Mouse (Mus musculus) megakaryocyte, embryonic 14.5 days (primary cell): ENCODE measurements around the gene Ppil4. TPM values are rescaled to one million over a fixed set of nuclear protein-coding genes. Genes with fewer than 3 reads are reported as not detected.
A peak's percentile ranks its signal among the peaks of the same experiment; 100 is the strongest.

Experiments used
- H3K27me3 ChIP-seq: replicated peaks from 2 replicates; pipeline ENCODE3; 2012; ENCODE audit warnings: inconsistent platforms
- H3K36me3 ChIP-seq: replicated peaks from 2 replicates; pipeline ENCODE3; 2012; ENCODE audit warnings: low read length, inconsistent platforms, mixed read lengths
- H3K4me1 ChIP-seq: 2 replicates; pipeline ENCODE4 v1.6.1; 2012; ENCODE audit warnings: inconsistent platforms
- H3K4me3 ChIP-seq: replicated peaks from 2 replicates; pipeline ENCODE3; 2012; ENCODE audit warnings: moderate library complexity, mild to moderate bottlenecking, inconsistent platforms
- H3K9me3 ChIP-seq: 2 replicates; pipeline ENCODE4 v1.6.1; 2012; ENCODE audit warnings: inconsistent platforms
- FLI1 ChIP-seq: IDR thresholded peaks from 2 replicates; pipeline ENCODE4 v1.6.1; 2012; ENCODE audit warnings: low read length, inconsistent platforms, mixed read lengths
- GATA1 ChIP-seq: IDR thresholded peaks from 3 replicates; pipeline ENCODE4 v1.6.1; 2012; ENCODE audit warnings: mixed read lengths, low read length, inconsistent platforms, borderline replicate concordance
- polyA plus RNA-seq: library from polyadenylated mRNA; stranded (reverse); fragments of >175 nt; gene quantifications from 2 replicates; pipeline ENCODE4 v1.2.3, GENCODE M21; 2012; ENCODE audit warnings: low replicate concordance; ENCODE audit not compliant: insufficient read depth

Gene Ppil4
- polyA plus RNA-seq, 1 experiment: 3.8 TPM

DNA sequence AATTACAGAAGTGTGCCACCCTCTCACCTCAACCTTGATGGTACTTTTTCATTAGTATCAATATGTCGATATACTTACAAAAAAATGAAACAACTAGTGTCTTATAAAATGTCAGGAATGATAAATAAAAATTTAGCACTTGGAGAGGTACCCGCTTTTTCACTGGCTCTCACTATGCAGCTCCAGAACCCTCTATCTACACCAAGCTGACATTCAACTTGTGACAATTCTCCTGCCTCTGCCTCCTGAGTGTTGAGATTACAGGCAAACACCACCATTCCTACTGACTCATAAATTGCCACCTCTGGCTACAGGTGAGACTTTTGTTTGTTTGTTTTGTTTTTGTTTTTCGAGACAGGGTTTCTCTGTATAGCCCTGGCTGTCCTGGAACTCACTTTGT is 11.5 kb upstream of the Ppil4 start:
- TF ChIP-seq FLI1: no peak
- no peak for TF ChIP-seq GATA1
- peaks cover 27% of the 10 kb centered on the region for H3K36me3 ChIP-seq
- peaks cover 62% of the 10 kb centered on the region for H3K4me1 ChIP-seq
- peak overlapping the region; percentile 97 for H3K4me3 ChIP-seq
- no peaks in the 10 kb centered on the region for H3K9me3 ChIP-seq
- H3K27me3 ChIP-seq: no peaks in the 10 kb centered on the region

DNA sequence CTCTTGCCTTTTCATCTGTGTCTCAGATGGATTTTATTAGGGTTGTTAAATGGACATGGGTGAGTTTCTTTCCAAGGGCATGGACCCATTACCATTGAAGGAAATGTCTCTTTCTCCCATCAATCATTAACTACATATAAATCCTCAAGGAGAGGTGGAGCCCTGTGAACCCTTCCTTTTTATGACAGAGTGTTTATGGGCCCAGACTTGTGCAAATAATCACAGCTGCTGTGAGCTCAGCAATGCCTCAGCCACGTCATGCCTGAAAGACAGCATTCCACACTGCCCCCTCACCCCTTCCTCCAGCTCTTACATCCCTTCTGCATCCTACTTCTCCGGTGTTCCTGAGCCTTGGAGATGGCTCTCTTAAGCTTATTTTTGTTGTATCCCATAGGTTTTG is 5.4 kb upstream of the Ppil4 start:
- H3K27me3 ChIP-seq: no peaks in the 10 kb centered on the region
- no peak overlapping the region for H3K4me3 ChIP-seq
- H3K9me3 ChIP-seq: no peaks in the 10 kb centered on the region
- TF ChIP-seq FLI1 (no peak), GATA1 (no peak)
- peaks cover 18% of the 10 kb centered on the region for H3K36me3 ChIP-seq
- peaks cover 47% of the 10 kb centered on the region for H3K4me1 ChIP-seq

DNA sequence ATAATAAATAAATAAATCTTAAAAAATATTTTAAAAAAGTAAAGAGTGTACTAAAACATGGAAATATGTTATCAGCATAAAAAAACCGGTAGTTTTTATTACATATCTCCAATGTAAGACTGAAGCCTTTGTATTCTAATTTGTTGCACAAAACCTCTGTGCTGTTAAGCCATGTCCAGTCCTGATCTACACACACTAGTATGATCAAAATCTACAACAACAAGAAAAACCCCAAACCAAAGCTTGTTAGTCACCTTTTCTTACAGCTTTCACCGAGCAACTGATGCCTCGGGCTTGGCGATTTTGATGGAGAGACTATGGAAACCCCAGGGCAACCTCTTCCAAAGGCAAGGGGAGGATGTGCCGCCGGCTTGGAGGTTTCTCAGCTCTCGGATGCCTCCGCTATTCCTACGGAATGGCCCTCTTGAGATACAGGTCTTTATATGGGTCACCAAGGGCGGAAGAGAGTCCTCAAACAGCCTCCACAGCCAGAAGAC is 389 bp upstream of the Ppil4 start:
- peaks cover 40% of the 10 kb centered on the region for H3K36me3 ChIP-seq

DNA sequence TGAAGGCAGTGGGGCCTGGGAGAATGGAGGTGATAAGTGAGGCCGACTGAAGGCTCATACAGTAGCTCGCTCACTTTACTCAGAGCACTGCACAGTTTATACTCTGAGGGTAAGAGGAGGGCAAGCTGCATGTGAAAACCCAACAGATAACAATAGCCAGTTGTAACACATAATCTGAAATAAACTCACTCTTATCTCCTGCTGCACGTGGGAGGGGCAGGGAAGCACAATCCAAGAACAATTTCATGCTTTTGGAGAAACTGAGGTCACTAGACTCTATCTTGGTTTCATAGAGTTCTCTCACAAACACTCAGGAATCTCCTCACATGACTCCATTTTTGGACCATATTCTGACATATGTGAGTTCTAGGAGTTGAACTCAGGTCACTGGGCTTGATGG is 8.6 kb downstream of the Ppil4 start:
- H3K27me3 ChIP-seq: no peaks in the 10 kb centered on the region
- no peaks in the 10 kb centered on the region for H3K9me3 ChIP-seq
- TF ChIP-seq GATA1: no peak
- no peak for TF ChIP-seq FLI1
- no peaks in the 10 kb centered on the region for H3K4me1 ChIP-seq
- H3K4me3 ChIP-seq: no peak overlapping the region
- peaks cover 95% of the 10 kb centered on the region for H3K36me3 ChIP-seq

More for the DNA sequence above, 389 bp upstream of the Ppil4 start:
- Histone ChIP-seq H3K9me3 (no peaks in the 10 kb centered on the region), H3K4me3 (peak overlapping the region; percentile 95), H3K4me1 (peaks cover 24% of the 10 kb centered on the region), H3K27me3 (no peaks in the 10 kb centered on the region)
- TF ChIP-seq GATA1 (no peak), FLI1 (no peak)

DNA sequence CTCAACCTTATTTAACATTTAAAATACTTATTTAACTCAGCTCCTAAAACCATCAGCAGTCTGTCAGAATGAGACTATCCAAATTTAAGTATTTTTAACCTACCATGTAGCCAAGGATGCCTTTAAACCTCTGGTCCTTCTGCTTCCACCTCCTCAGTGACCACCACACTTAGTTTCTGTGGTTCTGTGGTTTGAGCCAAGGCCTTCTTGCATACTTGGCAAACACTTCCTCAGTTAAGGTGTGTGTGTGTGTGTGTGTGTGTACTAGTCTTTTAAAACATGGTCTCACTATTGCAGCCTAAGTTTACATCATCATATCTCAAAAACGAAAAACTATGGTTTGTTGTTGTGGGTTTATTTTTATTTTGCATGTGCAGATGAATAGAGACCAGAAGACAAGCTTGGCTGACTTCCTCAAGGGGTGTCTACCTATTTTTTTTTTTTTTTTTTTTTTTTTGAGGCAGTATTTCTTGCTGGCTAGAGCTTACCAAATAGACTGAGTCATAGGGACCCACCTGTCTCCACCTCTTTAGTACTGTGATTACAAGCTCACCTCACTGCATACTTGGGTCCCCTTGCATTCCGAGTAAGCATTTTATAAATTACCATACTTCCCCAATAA is 9.9 kb downstream of the Ppil4 start:
- H3K9me3 ChIP-seq: no peaks in the 10 kb centered on the region
- peaks cover 95% of the 10 kb centered on the region for H3K36me3 ChIP-seq
- TF ChIP-seq GATA1 (no peak), FLI1 (no peak)
- no peak overlapping the region for H3K4me3 ChIP-seq
- no peaks in the 10 kb centered on the region for H3K27me3 ChIP-seq
- H3K4me1 ChIP-seq: no peaks in the 10 kb centered on the region

DNA sequence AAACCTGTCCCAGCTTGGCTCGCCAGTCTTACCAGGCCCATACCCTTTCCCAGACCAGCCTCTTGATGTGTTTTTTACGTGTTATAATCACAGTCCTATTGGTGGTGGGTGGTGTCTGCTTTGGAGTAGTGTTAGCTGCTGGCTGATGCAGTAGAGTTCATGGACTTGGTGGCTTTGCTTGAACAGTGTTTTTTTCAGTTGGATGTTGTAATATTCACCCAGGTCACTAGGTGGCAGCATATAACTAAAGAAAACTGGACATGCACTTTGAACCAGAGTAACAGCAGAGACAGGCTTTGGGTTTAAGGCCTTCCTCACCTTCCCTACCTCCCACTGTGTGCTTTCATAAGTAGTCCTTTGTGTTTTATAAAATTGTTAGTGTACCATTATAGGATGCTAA is 17.2 kb downstream of the Ppil4 start:
- Histone ChIP-seq H3K4me3 (no peak overlapping the region), H3K27me3 (no peaks in the 10 kb centered on the region), H3K9me3 (no peaks in the 10 kb centered on the region), H3K36me3 (peaks cover 99% of the 10 kb centered on the region), H3K4me1 (no peaks in the 10 kb centered on the region)
- no peak for TF ChIP-seq FLI1
- no peak for TF ChIP-seq GATA1

DNA sequence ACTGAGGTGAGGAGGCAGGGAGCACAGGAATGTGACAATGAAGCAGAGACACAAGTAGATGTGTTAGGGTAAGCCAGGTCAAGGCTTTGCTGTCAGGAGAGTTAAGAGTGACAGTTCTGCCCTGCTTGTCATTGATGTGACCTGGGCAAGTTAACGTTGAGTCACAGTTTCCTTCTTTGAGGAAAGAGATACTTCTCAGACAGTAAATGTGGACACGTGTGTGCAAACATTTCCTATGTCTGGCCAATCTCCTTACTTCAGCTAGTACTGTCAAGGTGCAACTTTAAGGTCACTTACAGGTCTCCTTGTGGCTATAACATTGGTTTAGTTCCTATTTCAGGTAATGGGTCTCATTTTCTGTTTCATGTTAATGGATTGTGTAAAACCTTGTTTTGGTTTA is 23.8 kb downstream of the Ppil4 start:
- no peaks in the 10 kb centered on the region for H3K9me3 ChIP-seq
- peaks cover 3% of the 10 kb centered on the region for H3K4me1 ChIP-seq
- H3K27me3 ChIP-seq: no peaks in the 10 kb centered on the region
- peaks cover 98% of the 10 kb centered on the region for H3K36me3 ChIP-seq
- peak overlapping the region; percentile 39 for H3K4me3 ChIP-seq
- no peak for TF ChIP-seq FLI1
- TF ChIP-seq GATA1: no peak

DNA sequence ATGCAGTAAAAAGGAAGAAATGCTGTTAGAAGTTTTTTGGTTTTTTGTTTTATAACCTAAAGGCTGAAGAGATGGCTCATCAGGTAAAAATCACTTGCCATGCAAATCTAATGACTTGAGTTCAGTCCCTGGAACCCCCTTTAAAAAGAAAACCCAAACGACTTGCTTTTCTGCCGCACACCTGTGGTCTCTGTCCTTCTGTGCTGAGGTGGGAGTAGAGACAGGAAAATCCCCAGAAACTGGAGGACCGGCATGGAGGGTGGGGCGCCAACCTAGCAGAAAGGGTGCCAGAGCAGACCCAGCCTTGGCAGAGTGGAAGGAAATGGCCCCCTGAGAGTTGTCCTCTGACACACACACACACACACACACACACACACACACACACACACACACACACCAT is 26.0 kb downstream of the Ppil4 start:
- Histone ChIP-seq H3K27me3 (no peaks in the 10 kb centered on the region), H3K4me1 (peaks cover 3% of the 10 kb centered on the region), H3K4me3 (no peak overlapping the region), H3K36me3 (peaks cover 94% of the 10 kb centered on the region), H3K9me3 (no peaks in the 10 kb centered on the region)
- no peak for TF ChIP-seq FLI1
- no peak for TF ChIP-seq GATA1

DNA sequence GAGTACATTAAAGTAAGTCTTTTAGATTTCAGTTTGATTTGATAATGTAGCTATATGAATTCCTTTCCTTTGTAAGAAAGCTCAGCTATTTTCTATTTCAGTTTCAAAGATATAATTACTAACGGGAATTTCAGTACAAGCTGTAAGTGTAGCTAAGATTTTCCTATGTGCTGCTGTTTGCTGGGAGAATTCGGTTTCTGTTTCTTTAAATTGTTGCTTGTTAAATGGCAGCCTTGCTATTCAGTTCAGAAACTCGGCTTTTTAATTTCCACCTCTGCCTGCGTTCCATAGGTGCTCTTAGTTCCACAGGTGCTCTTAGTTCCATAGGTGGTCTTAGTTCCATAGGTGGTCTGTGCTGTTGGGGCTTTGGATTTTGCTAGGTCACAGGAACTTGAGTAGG is 26.5 kb downstream of the Ppil4 start:
- Histone ChIP-seq H3K36me3 (peaks cover 91% of the 10 kb centered on the region), H3K4me1 (peaks cover 3% of the 10 kb centered on the region), H3K4me3 (no peak overlapping the region), H3K9me3 (no peaks in the 10 kb centered on the region), H3K27me3 (no peaks in the 10 kb centered on the region)
- TF ChIP-seq GATA1: no peak
- no peak for TF ChIP-seq FLI1

DNA sequence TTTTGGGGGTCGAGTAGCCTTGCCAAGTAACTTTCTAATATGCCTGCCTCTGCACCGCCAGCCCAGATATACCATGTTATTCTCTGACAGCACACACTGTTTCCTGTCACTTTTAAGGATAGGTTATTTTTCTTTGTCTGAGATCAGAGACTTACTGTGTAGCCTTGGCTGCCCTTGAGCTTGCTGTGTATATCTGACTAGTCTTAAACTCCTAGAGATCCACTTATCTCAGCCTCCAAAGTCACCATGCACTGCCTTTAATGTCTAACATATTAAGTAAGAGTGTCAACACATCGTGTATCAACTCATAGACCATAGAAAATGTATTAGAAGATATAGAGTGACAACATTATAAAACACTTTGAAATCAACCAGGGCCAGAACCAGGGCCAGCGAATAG is 26.9 kb downstream of the Ppil4 start:
- Histone ChIP-seq H3K4me1 (peaks cover 3% of the 10 kb centered on the region), H3K36me3 (peaks cover 87% of the 10 kb centered on the region), H3K9me3 (no peaks in the 10 kb centered on the region), H3K27me3 (no peaks in the 10 kb centered on the region), H3K4me3 (no peak overlapping the region)
- no peak for TF ChIP-seq FLI1

DNA sequence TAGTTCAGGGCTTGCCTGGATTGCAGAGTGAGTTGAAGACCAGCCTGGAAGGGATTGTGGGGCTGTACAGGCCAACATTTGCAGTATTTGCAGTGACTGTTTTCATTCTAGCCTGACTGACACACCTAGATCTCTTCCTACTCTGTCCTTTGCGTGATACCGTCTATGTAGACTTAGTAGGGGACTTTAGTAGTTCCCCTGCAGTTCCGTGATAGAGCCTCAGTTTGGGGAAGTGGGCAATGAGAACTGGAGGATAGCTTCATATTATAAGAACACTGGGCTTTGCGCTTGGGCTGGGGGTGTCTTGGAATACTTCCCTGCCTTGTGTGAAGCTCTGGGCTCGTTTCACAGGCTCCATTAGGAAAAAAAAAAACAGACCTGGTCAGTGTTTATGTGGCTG is 27.5 kb downstream of the Ppil4 start:
- Histone ChIP-seq H3K36me3 (peaks cover 82% of the 10 kb centered on the region), H3K9me3 (no peaks in the 10 kb centered on the region), H3K27me3 (no peaks in the 10 kb centered on the region), H3K4me3 (no peak overlapping the region), H3K4me1 (peaks cover 3% of the 10 kb centered on the region)
- TF ChIP-seq FLI1 (no peak), GATA1 (no peak)
